Mouse (Mus musculus) stomach, postnatal 0 days (tissue): Measurements from ENCODE around the gene Olfr469.

ENCODE experiments used
- CTCF ChIP-seq: IDR thresholded peaks from 2 replicates; pipeline ENCODE4 v1.5.1; 2016; ENCODE audit warnings: antibody characterized with exemption, low read depth, mild to moderate bottlenecking, moderate library complexity
- EP300 ChIP-seq: optimal IDR thresholded peaks from 2 replicates; pipeline ENCODE3; 2016; ENCODE audit warnings: antibody characterized with exemption

- no peak for TF ChIP-seq CTCF
- no peak for TF ChIP-seq EP300
Observed at GRCm38 (mm10) chr7:107801108-107801507, 24.2 kb downstream of the Olfr469 start, which contains the start of gene Ovch2.
